15 mouse cellular contexts compared by ENCODE assay signal in the genomic region with DNA sequence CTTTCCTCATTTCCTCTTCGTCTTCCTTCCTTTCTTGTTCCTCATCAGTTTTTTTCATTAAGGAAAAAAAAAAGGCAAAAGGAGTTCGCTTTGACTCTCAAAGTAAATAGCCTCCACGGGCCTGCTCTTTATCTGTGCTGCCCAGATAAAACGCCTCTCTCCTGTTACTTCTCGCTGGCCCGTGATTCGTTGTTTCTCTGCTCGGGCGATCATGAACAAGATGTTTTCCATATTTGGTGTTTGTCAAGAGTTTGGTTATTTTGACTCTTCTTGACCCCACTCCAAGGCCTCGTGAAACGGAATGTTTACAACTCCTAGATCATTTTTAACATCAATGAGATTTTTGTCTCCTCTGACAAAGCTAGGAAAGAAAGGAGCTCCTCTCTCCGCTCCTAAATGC.
DNase-seq lines count a peak whose midpoint lies in the region; ATAC-seq and TF ChIP-seq lines count a peak whose summit lies in the region.
"Had no signal": no experiment of that assay in that cellular context is flagged by ENCODE, and none has a peak within 500 bp of the region (broad histone marks: within the 10 kb centered on the region; RNA-seq: fewer than 3 reads in every experiment).

No protein-coding gene starts in this region.

- no peak overlapping the region for H3K27ac ChIP-seq in heart, embryonic 11.5 days (ENCODE audit: low read depth, low read length)
- no peak overlapping the region for H3K27ac ChIP-seq in heart, adult 2 months
- H3K27ac ChIP-seq in kidney, postnatal 0 days: no peak overlapping the region
- H3K27ac ChIP-seq: embryonic facial prominence, embryonic 13.5 days; neural tube, embryonic 15.5 days had no signal

- TF ChIP-seq POLR2A in heart, adult 2 months (IDR thresholded peaks at IDR 0.05; ENCODE audit: insufficient read depth, low read depth, low read length): no peak

- peak overlapping the region; percentile 40 for H3K4me2 ChIP-seq in heart, embryonic 11.5 days
- H3K4me2 ChIP-seq in kidney, postnatal 0 days (ENCODE audit: low read length): no peak overlapping the region; the same call in 1 of the 2 replicates
- H3K4me2 ChIP-seq: embryonic facial prominence, embryonic 13.5 days; midbrain, embryonic 11.5 days; neural tube, embryonic 15.5 days had no signal

- TF ChIP-seq EP300 in heart, adult 2 months (IDR thresholded peaks at IDR 0.05; ENCODE audit: insufficient read depth, low read depth, low read length): no peak

- no peaks in the 10 kb centered on the region for H3K27me3 ChIP-seq in heart, embryonic 11.5 days (ENCODE audit: control insufficient read depth, insufficient read depth, low read length)
- no peaks in the 10 kb centered on the region for H3K27me3 ChIP-seq in heart, adult 2 months (ENCODE audit: control insufficient read depth, insufficient read depth, low read length)
- H3K27me3 ChIP-seq in kidney, postnatal 0 days (ENCODE audit: insufficient read depth, low read length): no peaks in the 10 kb centered on the region
- H3K27me3 ChIP-seq: embryonic facial prominence, embryonic 13.5 days; neural tube, embryonic 15.5 days had no signal

- WGBS in heart, embryonic 11.5 days (ENCODE audit: insufficient replicate concordance): 9% methylated on average over 12 of the region's 12 CpGs
- WGBS in heart, adult 2 months: 25% methylated on average over 12 of the region's 12 CpGs
- WGBS in kidney, postnatal 0 days: 12% methylated on average over 12 of the region's 12 CpGs

- H3K9ac ChIP-seq in heart, embryonic 11.5 days (ENCODE audit: low read depth, low read length): no peak overlapping the region
- no peak overlapping the region for H3K9ac ChIP-seq in heart, adult 2 months (ENCODE audit: low read depth, low read length)
- no peak overlapping the region for H3K9ac ChIP-seq in kidney, postnatal 0 days (ENCODE audit: low read depth, low read length)
- H3K9ac ChIP-seq: embryonic facial prominence, embryonic 13.5 days; neural tube, embryonic 15.5 days had no signal

- no peak for ATAC-seq in heart, embryonic 11.5 days (replicated peaks; ENCODE audit: insufficient number of reproducible peaks, low FRiP score, low TSS enrichment)
- ATAC-seq in kidney, postnatal 0 days (replicated peaks; ENCODE audit: low FRiP score, low read depth): no peak

- no peak overlapping the region for H3K4me3 ChIP-seq in heart, embryonic 11.5 days (ENCODE audit: low read depth, low read length)
- no peak overlapping the region for H3K4me3 ChIP-seq in heart, adult 2 months
- H3K4me3 ChIP-seq in kidney, postnatal 0 days (replicated peaks; ENCODE audit: low read depth, low read length): no peak overlapping the region
- H3K4me3 ChIP-seq: embryonic facial prominence, embryonic 13.5 days; neural tube, embryonic 15.5 days had no signal

- H3K36me3 ChIP-seq in heart, embryonic 11.5 days (ENCODE audit: control insufficient read depth, insufficient read depth, low read length): no peaks in the 10 kb centered on the region
- H3K36me3 ChIP-seq in heart, adult 2 months (ENCODE audit: control insufficient read depth, insufficient read depth, low read length): no peaks in the 10 kb centered on the region
- no peaks in the 10 kb centered on the region for H3K36me3 ChIP-seq in kidney, postnatal 0 days (ENCODE audit: insufficient read depth, low read length)
- H3K36me3 ChIP-seq: embryonic facial prominence, embryonic 13.5 days; neural tube, embryonic 15.5 days had no signal

- intact Hi-C loops in heart, adult 2 months (cut with DNase I): no loop called here
- intact Hi-C loops in left cerebral cortex, postnatal 10 days (cut with DNase I): no loop called here

- no peaks in the 10 kb centered on the region for H3K9me3 ChIP-seq in heart, embryonic 11.5 days (replicated peaks; ENCODE audit: control insufficient read depth, low read length)
- no peaks in the 10 kb centered on the region for H3K9me3 ChIP-seq in kidney, postnatal 0 days (replicated peaks; ENCODE audit: low read length)
- H3K9me3 ChIP-seq: neural tube, embryonic 15.5 days had no signal

- H3K4me1 ChIP-seq in heart, embryonic 11.5 days (ENCODE audit: control insufficient read depth, insufficient read depth, low read length): peaks cover 19% of the 10 kb centered on the region
- no peaks in the 10 kb centered on the region for H3K4me1 ChIP-seq in heart, adult 2 months (ENCODE audit: control insufficient read depth, insufficient read depth, low read length)
- no peaks in the 10 kb centered on the region for H3K4me1 ChIP-seq in kidney, postnatal 0 days (replicated peaks; ENCODE audit: insufficient read depth, low read length)

- no peaks in the 10 kb centered on the region for H3K79me2 ChIP-seq in heart, adult 2 months (replicated peaks; ENCODE audit: control insufficient read depth, insufficient read depth, low read length)

- TF ChIP-seq CTCF in heart, adult 2 months (IDR thresholded peaks at IDR 0.05): no peak
- TF ChIP-seq CTCF in kidney, postnatal 0 days (IDR thresholded peaks at IDR 0.05; ENCODE audit: low read depth): no peak

- no peak for DNase-seq in heart, adult 2 months
- peak; percentile 79 for DNase-seq in kidney, postnatal 0 days (ENCODE audit: low spot score)
- DNase-seq in kidney, adult 11 months: no peak
- DNase-seq in ovary, adult 18-20 months (ENCODE audit: low spot score): peak; percentile 43
- no peak for DNase-seq in ovary, postnatal 36 days (ENCODE audit: low spot score)
- DNase-seq in skeletal muscle tissue, adult 2 months (ENCODE audit: low read depth, low spot score): peak; percentile 3
- DNase-seq in left cerebral cortex, postnatal 10 days (ENCODE audit: extremely low spot score in 1 of 2, low spot score in 2 of 2): no peak
- DNase-seq: B cell, adult 2 months; cerebellum, postnatal 10 days; gastrocnemius, postnatal 10 days; heart, postnatal 36 days had no signal

Comparison
In these comparisons a context has a peak if more than half of its experiments do, and no peak if none do; other contexts are left out.
1. DNase-seq: peak in kidney, postnatal 0 days (single experiment), ovary, adult 18-20 months (single experiment) and skeletal muscle tissue, adult 2 months (single experiment); none in heart, adult 2 months (0 of 2), kidney, adult 11 months (single experiment), ovary, postnatal 36 days (single experiment) and left cerebral cortex, postnatal 10 days (0 of 2).